7 mouse cellular contexts compared by ENCODE assay signal in genomic region chr10:77150947-77151521, GRCm38 (mm10). TPM values are rescaled to one million over a fixed set of nuclear protein-coding genes. Genes with fewer than 3 reads are reported as not detected.
DNase-seq lines count a peak whose midpoint lies in the region; ATAC-seq and TF ChIP-seq lines count a peak whose summit lies in the region.

No protein-coding gene starts in this region.

- H3K4me1 ChIP-seq in embryonic facial prominence, embryonic 12.5 days: peaks cover 31% of the 10 kb centered on the region
- H3K4me1 ChIP-seq in intestine, postnatal 0 days (replicated peaks; ENCODE audit: control insufficient read depth, insufficient read depth, low read length): 0 out of 2 replicates have a peak, but pooled peaks cover 5% of the 10 kb centered on the region
- peaks cover 11% of the 10 kb centered on the region for H3K4me1 ChIP-seq in midbrain, postnatal 0 days (ENCODE audit: insufficient read depth, low read length)

- H3K36me3 ChIP-seq in embryonic facial prominence, embryonic 12.5 days: no peaks in the 10 kb centered on the region
- no peaks in the 10 kb centered on the region for H3K36me3 ChIP-seq in intestine, postnatal 0 days (ENCODE audit: control insufficient read depth, insufficient read depth)
- H3K36me3 ChIP-seq in midbrain, postnatal 0 days (ENCODE audit: insufficient read depth, low read length): no peaks in the 10 kb centered on the region

- peak; percentile 58 for ATAC-seq in embryonic facial prominence, embryonic 12.5 days (ENCODE audit: insufficient number of reproducible peaks, insufficient read depth, low FRiP score, low TSS enrichment)
- no peak for ATAC-seq in intestine, postnatal 0 days
- peak; percentile 39; the same call in 1 of the 2 replicates for ATAC-seq in midbrain, postnatal 0 days (ENCODE audit: low FRiP score)
- no peak for ATAC-seq in erythroblast, adult 5-6 weeks (replicated peaks; ENCODE audit: low FRiP score, poor library complexity, severe bottlenecking)

- no peak for TF ChIP-seq POLR2A in brain, embryonic 14.5 days (IDR thresholded peaks at IDR 0.05; ENCODE audit: borderline replicate concordance, extremely low read depth, insufficient read depth, insufficient read length, poor library complexity, severe bottlenecking)

- no peaks in the 10 kb centered on the region for H3K9me3 ChIP-seq in embryonic facial prominence, embryonic 12.5 days
- no peaks in the 10 kb centered on the region for H3K9me3 ChIP-seq in intestine, postnatal 0 days (ENCODE audit: control insufficient read depth)
- H3K9me3 ChIP-seq in midbrain, postnatal 0 days (ENCODE audit: low read length): no peaks in the 10 kb centered on the region

- H3K9ac ChIP-seq in embryonic facial prominence, embryonic 12.5 days: peak overlapping the region; percentile 15; the same call in 1 of the 2 replicates
- H3K9ac ChIP-seq in intestine, postnatal 0 days (ENCODE audit: low read depth, low read length): no peak overlapping the region
- H3K9ac ChIP-seq in midbrain, postnatal 0 days (replicated peaks; ENCODE audit: low read length, poor library complexity, severe bottlenecking): peak overlapping the region; percentile 39; the same call in 1 of the 2 replicates

- H3K4me3 ChIP-seq in embryonic facial prominence, embryonic 12.5 days: no peak overlapping the region
- H3K4me3 ChIP-seq in intestine, postnatal 0 days (ENCODE audit: low read depth, low read length): no peak overlapping the region
- no peak overlapping the region for H3K4me3 ChIP-seq in midbrain, postnatal 0 days (ENCODE audit: low read depth, low read length)

- peak overlapping the region; percentile 81 for H3K27ac ChIP-seq in embryonic facial prominence, embryonic 12.5 days
- no peak overlapping the region for H3K27ac ChIP-seq in intestine, postnatal 0 days (ENCODE audit: low read depth, low read length)
- peak overlapping the region; percentile 32; the same call in 1 of the 2 replicates for H3K27ac ChIP-seq in midbrain, postnatal 0 days (ENCODE audit: low read depth, low read length)

- TF ChIP-seq CTCF in brain, embryonic 14.5 days (IDR thresholded peaks at IDR 0.05; ENCODE audit: borderline replicate concordance, extremely low read depth, insufficient read depth, insufficient read length): peak; percentile 22; the same call in 1 of the 2 replicates
- peak; percentile 29 for TF ChIP-seq CTCF in intestine, postnatal 0 days (IDR thresholded peaks at IDR 0.05; ENCODE audit: low read depth)
- peak; percentile 18; the same call in 1 of the 2 replicates for TF ChIP-seq CTCF in midbrain, postnatal 0 days (IDR thresholded peaks at IDR 0.05)

- H3K27me3 ChIP-seq in embryonic facial prominence, embryonic 12.5 days: no peaks in the 10 kb centered on the region
- H3K27me3 ChIP-seq in intestine, postnatal 0 days (replicated peaks; ENCODE audit: control insufficient read depth, insufficient read depth, low read length): no peaks in the 10 kb centered on the region
- H3K27me3 ChIP-seq in midbrain, postnatal 0 days (ENCODE audit: insufficient read depth, low read length): no peaks in the 10 kb centered on the region

- peak overlapping the region; percentile 32 for H3K4me2 ChIP-seq in embryonic facial prominence, embryonic 12.5 days (replicated peaks)
- H3K4me2 ChIP-seq in intestine, postnatal 0 days (replicated peaks; ENCODE audit: low read depth): no peak overlapping the region
- H3K4me2 ChIP-seq in midbrain, postnatal 0 days (ENCODE audit: low read depth, low read length, poor library complexity, severe bottlenecking): peak overlapping the region; percentile 28

- 4% methylated on average over 14 of the region's 14 CpGs for WGBS in embryonic facial prominence, embryonic 12.5 days
- 14% methylated on average over 14 of the region's 14 CpGs for WGBS in intestine, postnatal 0 days
- 4% methylated on average over 14 of the region's 14 CpGs for WGBS in midbrain, postnatal 0 days

- DNase-seq in brain, embryonic 14.5 days (ENCODE audit: low read depth): peak; percentile 91
- DNase-seq in midbrain, postnatal 0 days (ENCODE audit: low spot score): peak; percentile 29
- DNase-seq in thymus, postnatal 25 days: no peak
- no peak for DNase-seq in frontal cortex, postnatal 36 days (ENCODE audit: low spot score in 2 of 2)

RNA-seq across cellular contexts. Expression of gene Col18a1, which starts 15.3 kb away (rescaled TPM):
- polyA plus RNA-seq in brain, embryonic 14.5 days (2012; rRNA removed): 24.5 and 45.2 TPM in 2 replicates
- 122 and 127 TPM in 2 replicates for polyA plus RNA-seq in embryonic facial prominence, embryonic 12.5 days (2016; fragmentation: Nextera tagmentation; extraction: Ambion mirVana)
- polyA plus RNA-seq in intestine, postnatal 0 days (2015; fragmentation: Nextera tagmentation; extraction: Ambion mirVana): 34.9 and 35.2 TPM in 2 replicates
- total RNA-seq in midbrain, postnatal 0 days (2014; rRNA removed): 27.7 and 30.3 TPM in 2 replicates
- 14.6 and 15.4 TPM in 2 replicates for polyA plus RNA-seq in midbrain, postnatal 0 days (2015; fragmentation: Nextera tagmentation; extraction: Ambion mirVana)
- total RNA-seq in erythroblast, adult 5-6 weeks (2015; ENCODE audit: low replicate concordance): not detected in 2 replicates
- under 0.01 TPM in 1 of 2 replicates, not detected in the other for total RNA-seq in erythroblast, adult 5-6 weeks (2017; ENCODE audit: low replicate concordance)

Comparison
In these comparisons a context has a peak if more than half of its experiments do, and no peak if none do; other contexts are left out.
1. DNase-seq: peak in brain, embryonic 14.5 days (single experiment) and midbrain, postnatal 0 days (single experiment); none in thymus, postnatal 25 days (single experiment) and frontal cortex, postnatal 36 days (0 of 2).
2. ATAC-seq: peak in embryonic facial prominence, embryonic 12.5 days (single experiment) and midbrain, postnatal 0 days (single experiment); none in intestine, postnatal 0 days (single experiment) and erythroblast, adult 5-6 weeks (single experiment).
3. Peak in every context shown above with its lines, with median percentiles within 50 percentile points of each other: CTCF ChIP-seq.